Mouse (Mus musculus): ENCODE results near the gene Zc3h6.

DNA sequence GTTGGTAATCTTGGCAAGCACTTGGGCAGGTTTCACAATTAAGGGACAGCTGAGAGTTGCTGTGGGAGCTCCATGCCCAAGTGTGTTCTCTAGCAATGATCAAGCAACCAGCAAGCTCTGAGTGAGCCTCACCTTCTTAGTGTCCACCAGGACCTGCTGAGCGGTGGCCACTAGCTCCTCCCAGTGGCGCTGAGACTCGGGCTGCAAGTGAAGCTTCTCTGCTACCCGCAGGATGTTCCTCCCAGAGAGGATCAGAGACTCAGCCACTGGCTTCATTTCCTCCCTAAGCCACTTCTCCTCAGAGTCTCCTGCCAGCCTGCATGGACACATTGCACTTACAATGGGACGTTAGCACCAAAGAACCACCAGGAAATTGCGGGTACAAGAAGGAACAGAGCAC, 73.4 kb downstream of the Zc3h6 start:
- TF ChIP-seq GATA1 (IDR thresholded peaks at IDR 0.05; ENCODE audit: borderline replicate concordance, low read length) (no peak), FLI1 (IDR thresholded peaks at IDR 0.05; ENCODE audit: low read length) (no peak)
